Mouse (Mus musculus): Measurements from ENCODE around the gene Gm2000. TPM values are rescaled to one million over a fixed set of nuclear protein-coding genes. Genes with fewer than 3 reads are reported as not detected.

The Gm2000 gene
- total RNA-seq, 1 experiment from 2014 or later, result 2,981 TPM

Other genes with a start within 250 kb of the Gm2000 start
- gene Fam163a, start 161.0 kb upstream of the Gm2000 start, total RNA-seq (2017), result not detected in 2 replicates
- not detected in 2 replicates for gene Tdrd5, start 62.4 kb upstream of the Gm2000 start, total RNA-seq (2017)
- 0.81 TPM in 1 of 2 replicates, not detected in the other for gene Nphs2, start 55.3 kb upstream of the Gm2000 start, total RNA-seq (2017)
- 1.8 TPM in 1 of 2 replicates, not detected in the other for gene Axdnd1, start 55.1 kb downstream of the Gm2000 start, total RNA-seq (2017)
- gene Soat1, start 108.3 kb downstream of the Gm2000 start, total RNA-seq (2017), result 48.3 and 80.4 TPM in 2 replicates
- gene Gm10031, start 158.0 kb downstream of the Gm2000 start, total RNA-seq (2017), result 15.2 and 20.0 TPM in 2 replicates
- 25.8 and 32.8 TPM in 2 replicates for gene Abl2, start 192.7 kb downstream of the Gm2000 start, total RNA-seq (2017)